In the genomic region with DNA sequence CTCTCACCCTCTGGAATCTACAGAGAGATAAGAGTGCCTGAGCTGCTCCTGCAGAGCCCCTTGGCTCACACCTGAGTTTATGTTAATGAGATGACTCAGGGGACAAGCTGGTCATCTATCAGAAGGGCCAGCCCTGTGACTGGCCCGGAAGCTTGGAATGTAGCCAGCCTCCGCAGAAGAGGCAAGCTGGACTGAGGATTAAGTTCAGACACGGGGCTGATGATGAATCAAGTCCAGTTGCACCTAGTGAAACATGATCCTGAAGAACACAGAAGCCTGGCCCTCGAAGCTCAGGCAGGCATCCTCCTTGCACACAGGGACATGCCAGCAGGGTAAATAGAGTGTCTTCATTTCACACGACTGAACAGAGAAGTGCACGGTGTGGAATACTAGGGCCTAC, we compare ENCODE assay signal across 8 mouse cellular contexts. TPM values are rescaled to one million over a fixed set of nuclear protein-coding genes. Genes with fewer than 3 reads are reported as not detected.
DNase-seq lines count a peak whose midpoint lies in the region; TF ChIP-seq lines count a peak whose summit lies in the region.
"Had no signal": no experiment of that assay in that cellular context is flagged by ENCODE, and none has a peak within 500 bp of the region (broad histone marks: within the 10 kb centered on the region; RNA-seq: fewer than 3 reads in every experiment).

No protein-coding gene starts in this region.

- H3K4me3 ChIP-seq in heart, adult 2 months, result no peak overlapping the region

- TF ChIP-seq POLR2A in heart, adult 2 months (IDR thresholded peaks at IDR 0.05; ENCODE audit: insufficient read depth, low read depth, low read length), result no peak

- no peak overlapping the region for H3K9ac ChIP-seq in heart, adult 2 months (ENCODE audit: low read depth, low read length)

- intact Hi-C loops in heart, adult 2 months (cut with DNase I), result no loop called here

- no peaks in the 10 kb centered on the region for H3K79me2 ChIP-seq in heart, adult 2 months (replicated peaks; ENCODE audit: control insufficient read depth, insufficient read depth, low read length)

- H3K27me3 ChIP-seq in heart, adult 2 months (ENCODE audit: control insufficient read depth, insufficient read depth, low read length), result no peaks in the 10 kb centered on the region

- DNase-seq in Muller cell, postnatal 12 days (ENCODE audit: inconsistent ontology term), result peak; percentile 75
- peak; percentile 69 for DNase-seq in adrenal gland, adult 8-10 months
- DNase-seq in heart, adult 2 months, result peak; percentile 49 to 75
- peak; percentile 48 for DNase-seq in kidney, postnatal 14 days
- no peak for DNase-seq in layer of hippocampus, adult 11-12 months (ENCODE audit: low spot score)
- no peak for DNase-seq in spleen, postnatal 14 days (ENCODE audit: low spot score in 2 of 2)
- no peak for DNase-seq in thymus, adult 18-20 months

- 0 out of 2 replicates have a peak, but pooled peaks have one; percentile 40 for TF ChIP-seq EP300 in heart, adult 2 months (IDR thresholded peaks at IDR 0.05; ENCODE audit: insufficient read depth, low read depth, low read length)

- no peak for TF ChIP-seq CTCF in heart, adult 2 months (IDR thresholded peaks at IDR 0.05)

- peaks cover 9% of the 10 kb centered on the region for H3K36me3 ChIP-seq in heart, adult 2 months (ENCODE audit: control insufficient read depth, insufficient read depth, low read length)

- H3K4me1 ChIP-seq in heart, adult 2 months (ENCODE audit: control insufficient read depth, insufficient read depth, low read length), result peaks cover 11% of the 10 kb centered on the region; the same call in 1 of the 2 replicates

- peak overlapping the region; percentile 68 for H3K27ac ChIP-seq in heart, adult 2 months
- H3K27ac ChIP-seq: macrophage had no signal

- 18% methylated on average over 6 of the region's 6 CpGs for WGBS in heart, adult 2 months

RNA-seq across cellular contexts. Expression of a gene that starts 17.7 kb away (rescaled TPM):
- total RNA-seq in adrenal gland, adult 8-10 months (2022), result 1 to 10 TPM; 1.2 to 2.7 (median 1.8) TPM
- total RNA-seq in heart, adult 2 months (2021), result under 1 TPM; 0.25 to 0.84 TPM
- 0.44 and 1.5 TPM in 2 replicates for polyA plus RNA-seq in heart, adult 2 months (2012; rRNA removed)

RNA-seq across cellular contexts. Expression of a gene that starts 38.7 kb away (rescaled TPM):
- 10 to 100 TPM in 2 of 4 experiments, 1 to 10 TPM in 2; 7.9 to 26.6 (median 16.4) TPM for total RNA-seq in adrenal gland, adult 8-10 months (2022)
- 1 to 10 TPM; 5.0 to 7.9 TPM for total RNA-seq in heart, adult 2 months (2021)
- 14.1 and 16.3 TPM in 2 replicates for polyA plus RNA-seq in heart, adult 2 months (2012; rRNA removed)

Comparison
In these comparisons a context has a peak if more than half of its experiments do, and no peak if none do; other contexts are left out.
1. DNase-seq: peak in Muller cell, postnatal 12 days (single experiment), adrenal gland, adult 8-10 months (single experiment), heart, adult 2 months (2 of 2) and kidney, postnatal 14 days (single experiment); none in layer of hippocampus, adult 11-12 months (single experiment), spleen, postnatal 14 days (0 of 2) and thymus, adult 18-20 months (0 of 2).